Mouse (Mus musculus): ENCODE measurements around the gene Tnik. TPM values are rescaled to one million over a fixed set of nuclear protein-coding genes. Genes with fewer than 3 reads are reported as not detected.

Tnik gene
- polyA plus RNA-seq, 1 experiment from 2014 or later = 12.9 TPM

- Histone ChIP-seq H3K4me3 (replicated peaks) (no peak overlapping the region), H3K27ac (replicated peaks) (no peak overlapping the region), H3K9me3 (replicated peaks) (no peaks in the 10 kb centered on the region), H3K9ac (no peak overlapping the region), H3K36me3 (no peaks in the 10 kb centered on the region), H3K27me3 (no peaks in the 10 kb centered on the region), H3K4me2 (replicated peaks) (no peak overlapping the region), H3K4me1 (no peaks in the 10 kb centered on the region)
- no peak for ATAC-seq (ENCODE audit: insufficient number of reproducible peaks, low FRiP score, low TSS enrichment, low read depth)
- WGBS = 72% methylated on average over 4 of the region's 4 CpGs
Measured at GRCm38 (mm10) chr3:28699601-28700000, 436.6 kb downstream of the Tnik start.

- no peaks in the 10 kb centered on the region for H3K4me1 ChIP-seq
- H3K4me3 ChIP-seq (replicated peaks) = no peak overlapping the region
- H3K27me3 ChIP-seq = no peaks in the 10 kb centered on the region
- no peak overlapping the region for H3K9ac ChIP-seq
- H3K4me2 ChIP-seq (replicated peaks) = no peak overlapping the region
- 67% methylated on average over 10 of the region's 10 CpGs for WGBS
- ATAC-seq (ENCODE audit: insufficient number of reproducible peaks, low FRiP score, low TSS enrichment, low read depth) = no peak
- no peak overlapping the region for H3K27ac ChIP-seq (replicated peaks)
- no peaks in the 10 kb centered on the region for H3K36me3 ChIP-seq
- no peaks in the 10 kb centered on the region for H3K9me3 ChIP-seq (replicated peaks)
Measured at GRCm38 (mm10) chr3:28705522-28706137, 442.6 kb downstream of the Tnik start.

- no peak overlapping the region for H3K4me2 ChIP-seq (replicated peaks)
- WGBS = 74% methylated on average over 4 of the region's 4 CpGs
- no peaks in the 10 kb centered on the region for H3K36me3 ChIP-seq
- H3K9me3 ChIP-seq (replicated peaks) = no peaks in the 10 kb centered on the region
- no peak overlapping the region for H3K27ac ChIP-seq (replicated peaks)
- ATAC-seq (ENCODE audit: insufficient number of reproducible peaks, low FRiP score, low TSS enrichment, low read depth) = no peak
- H3K27me3 ChIP-seq = no peaks in the 10 kb centered on the region
- no peak overlapping the region for H3K4me3 ChIP-seq (replicated peaks)
- H3K4me1 ChIP-seq = no peaks in the 10 kb centered on the region
- no peak overlapping the region for H3K9ac ChIP-seq
Measured at GRCm38 (mm10) chr3:28706736-28707135, 443.7 kb downstream of the Tnik start.

- no peak overlapping the region for H3K9ac ChIP-seq
- H3K27ac ChIP-seq (replicated peaks) = no peak overlapping the region
- WGBS = 83% methylated on average over 1 of the region's 1 CpGs
- H3K36me3 ChIP-seq = no peaks in the 10 kb centered on the region
- H3K9me3 ChIP-seq (replicated peaks) = no peaks in the 10 kb centered on the region
- H3K27me3 ChIP-seq = no peaks in the 10 kb centered on the region
- H3K4me3 ChIP-seq (replicated peaks) = no peak overlapping the region
- no peak for ATAC-seq (ENCODE audit: insufficient number of reproducible peaks, low FRiP score, low TSS enrichment, low read depth)
- no peaks in the 10 kb centered on the region for H3K4me1 ChIP-seq
- H3K4me2 ChIP-seq (replicated peaks) = no peak overlapping the region
Measured at GRCm38 (mm10) chr3:28709740-28710139, 446.7 kb downstream of the Tnik start.

GRCm38 (mm10) chr3:28713913-28714698 lies 451.1 kb downstream of the Tnik start:
- Histone ChIP-seq H3K9ac (no peak overlapping the region), H3K4me3 (replicated peaks) (no peak overlapping the region), H3K27ac (replicated peaks) (no peak overlapping the region), H3K27me3 (no peaks in the 10 kb centered on the region), H3K9me3 (replicated peaks) (no peaks in the 10 kb centered on the region), H3K4me2 (replicated peaks) (no peak overlapping the region), H3K4me1 (no peaks in the 10 kb centered on the region), H3K36me3 (no peaks in the 10 kb centered on the region)
- no peak for ATAC-seq (ENCODE audit: insufficient number of reproducible peaks, low FRiP score, low TSS enrichment, low read depth)
- WGBS = 79% methylated on average over 7 of the region's 7 CpGs

- no peak overlapping the region for H3K27ac ChIP-seq (replicated peaks)
- no peaks in the 10 kb centered on the region for H3K4me1 ChIP-seq
- ATAC-seq (ENCODE audit: insufficient number of reproducible peaks, low FRiP score, low TSS enrichment, low read depth) = no peak
- WGBS = 88% methylated on average over 2 of the region's 2 CpGs
- no peaks in the 10 kb centered on the region for H3K9me3 ChIP-seq (replicated peaks)
- no peaks in the 10 kb centered on the region for H3K27me3 ChIP-seq
- no peak overlapping the region for H3K4me2 ChIP-seq (replicated peaks)
- no peak overlapping the region for H3K9ac ChIP-seq
- H3K36me3 ChIP-seq = no peaks in the 10 kb centered on the region
- no peak overlapping the region for H3K4me3 ChIP-seq (replicated peaks)
Measured at GRCm38 (mm10) chr3:28718521-28718920, 455.5 kb downstream of the Tnik start.

- 68% methylated on average over 5 of the region's 5 CpGs for WGBS
- ATAC-seq (ENCODE audit: insufficient number of reproducible peaks, low FRiP score, low TSS enrichment, low read depth) = no peak
- H3K9me3 ChIP-seq (replicated peaks) = no peaks in the 10 kb centered on the region
- no peaks in the 10 kb centered on the region for H3K4me1 ChIP-seq
- H3K4me2 ChIP-seq (replicated peaks) = no peak overlapping the region
- no peak overlapping the region for H3K27ac ChIP-seq (replicated peaks)
- H3K4me3 ChIP-seq (replicated peaks) = no peak overlapping the region
- no peaks in the 10 kb centered on the region for H3K27me3 ChIP-seq
- no peaks in the 10 kb centered on the region for H3K36me3 ChIP-seq
- H3K9ac ChIP-seq = no peak overlapping the region
Measured at GRCm38 (mm10) chr3:28721218-28721617, 458.2 kb downstream of the Tnik start.

GRCm38 (mm10) chr3:28721838-28722237 lies 458.8 kb downstream of the Tnik start:
- ATAC-seq (ENCODE audit: insufficient number of reproducible peaks, low FRiP score, low TSS enrichment, low read depth) = no peak
- no peak overlapping the region for H3K27ac ChIP-seq (replicated peaks)
- no peaks in the 10 kb centered on the region for H3K4me1 ChIP-seq
- H3K36me3 ChIP-seq = no peaks in the 10 kb centered on the region
- 82% methylated on average over 7 of the region's 7 CpGs for WGBS
- no peak overlapping the region for H3K4me2 ChIP-seq (replicated peaks)
- no peak overlapping the region for H3K4me3 ChIP-seq (replicated peaks)
- H3K9ac ChIP-seq = no peak overlapping the region
- H3K27me3 ChIP-seq = no peaks in the 10 kb centered on the region
- no peaks in the 10 kb centered on the region for H3K9me3 ChIP-seq (replicated peaks)

- no peak overlapping the region for H3K9ac ChIP-seq
- no peak for ATAC-seq (ENCODE audit: insufficient number of reproducible peaks, low FRiP score, low TSS enrichment, low read depth)
- no peak overlapping the region for H3K27ac ChIP-seq (replicated peaks)
Measured at GRCm38 (mm10) chr3:28722531-28722930, 459.5 kb downstream of the Tnik start.

GRCm38 (mm10) chr3:28723534-28723933 lies 460.5 kb downstream of the Tnik start:
- Histone ChIP-seq H3K4me3 (replicated peaks) (no peak overlapping the region), H3K9me3 (replicated peaks) (no peaks in the 10 kb centered on the region), H3K4me1 (no peaks in the 10 kb centered on the region), H3K27me3 (no peaks in the 10 kb centered on the region), H3K36me3 (no peaks in the 10 kb centered on the region), H3K4me2 (replicated peaks) (no peak overlapping the region), H3K27ac (replicated peaks) (no peak overlapping the region), H3K9ac (no peak overlapping the region)
- ATAC-seq (ENCODE audit: insufficient number of reproducible peaks, low FRiP score, low TSS enrichment, low read depth) = no peak
- 56% methylated on average over 6 of the region's 6 CpGs for WGBS

More at GRCm38 (mm10) chr3:28722531-28722930, 459.5 kb downstream of the Tnik start:
- Histone ChIP-seq H3K4me2 (replicated peaks) (no peak overlapping the region), H3K4me1 (no peaks in the 10 kb centered on the region), H3K27me3 (no peaks in the 10 kb centered on the region), H3K4me3 (replicated peaks) (no peak overlapping the region), H3K9me3 (replicated peaks) (no peaks in the 10 kb centered on the region), H3K36me3 (no peaks in the 10 kb centered on the region)

- H3K4me2 ChIP-seq (replicated peaks) = no peak overlapping the region
- H3K9ac ChIP-seq = no peak overlapping the region
- H3K27me3 ChIP-seq = no peaks in the 10 kb centered on the region
- no peaks in the 10 kb centered on the region for H3K36me3 ChIP-seq
- no peaks in the 10 kb centered on the region for H3K4me1 ChIP-seq
- no peaks in the 10 kb centered on the region for H3K9me3 ChIP-seq (replicated peaks)
- no peak overlapping the region for H3K4me3 ChIP-seq (replicated peaks)
- ATAC-seq (ENCODE audit: insufficient number of reproducible peaks, low FRiP score, low TSS enrichment, low read depth) = no peak
- WGBS = 91% methylated on average over 13 of the region's 13 CpGs
- H3K27ac ChIP-seq (replicated peaks) = no peak overlapping the region
Measured at GRCm38 (mm10) chr3:28725203-28725602, 462.2 kb downstream of the Tnik start.
